In genomic region chr5:91696532-91696931, GRCm38 (mm10) we compare ENCODE assay signal across 27 mouse cellular contexts.
"Had no signal": no experiment of that assay in that cellular context is flagged by ENCODE, and none has a peak within 500 bp of the region (broad histone marks: within the 10 kb centered on the region; RNA-seq: fewer than 3 reads in every experiment).

No protein-coding gene starts in this region.

- H3K9ac ChIP-seq: embryonic facial prominence, embryonic 12.5 days; embryonic facial prominence, embryonic 13.5 days; embryonic facial prominence, embryonic 15.5 days; forebrain, embryonic 12.5 days; forebrain, embryonic 13.5 days; forebrain, embryonic 15.5 days; forebrain, postnatal 0 days had no signal

- H3K27me3 ChIP-seq: embryonic facial prominence, embryonic 12.5 days; embryonic facial prominence, embryonic 13.5 days; embryonic facial prominence, embryonic 15.5 days; forebrain, embryonic 12.5 days; forebrain, embryonic 13.5 days; forebrain, embryonic 15.5 days had no signal

- ATAC-seq: forebrain, embryonic 13.5 days; forebrain, embryonic 14.5 days; forebrain, embryonic 15.5 days; forebrain, embryonic 16.5 days; forebrain, postnatal 0 days had no signal

- H3K4me1 ChIP-seq: embryonic facial prominence, embryonic 13.5 days; embryonic facial prominence, embryonic 15.5 days; forebrain, embryonic 13.5 days; forebrain, embryonic 15.5 days had no signal

- H3K4me3 ChIP-seq: embryonic facial prominence, embryonic 10.5 days; embryonic facial prominence, embryonic 12.5 days; embryonic facial prominence, embryonic 13.5 days; embryonic facial prominence, embryonic 15.5 days; erythroblast, embryonic 14.5 days; forebrain, embryonic 10.5 days; forebrain, embryonic 12.5 days; forebrain, embryonic 13.5 days; forebrain, embryonic 15.5 days; gastrocnemius, adult 2 months; heart, adult 2 months had no signal

- DNase-seq: cerebellum, adult 9-10 months; cerebellum, adult 9-11 months; cerebellum, postnatal 10 days; cerebellum, postnatal 14 days; cerebellum, postnatal 25 days; cerebellum, postnatal 36 days; embryo, embryonic 11 days; forebrain, postnatal 0 days; gastrocnemius, adult 2 months; gastrocnemius, postnatal 10 days; gastrocnemius, postnatal 14 days; gastrocnemius, postnatal 25 days; gastrocnemius, postnatal 36 days; heart, adult 11 months; heart, adult 18-20 months; heart, adult 2 months had no signal

- H3K36me3 ChIP-seq: embryonic facial prominence, embryonic 10.5 days; embryonic facial prominence, embryonic 12.5 days; embryonic facial prominence, embryonic 13.5 days; embryonic facial prominence, embryonic 15.5 days; forebrain, embryonic 10.5 days; forebrain, embryonic 12.5 days; forebrain, embryonic 15.5 days had no signal

- H3K27ac ChIP-seq: embryonic facial prominence, embryonic 10.5 days; embryonic facial prominence, embryonic 12.5 days; embryonic facial prominence, embryonic 13.5 days; embryonic facial prominence, embryonic 15.5 days; forebrain, embryonic 10.5 days; forebrain, embryonic 12.5 days; forebrain, embryonic 13.5 days; forebrain, embryonic 15.5 days; gastrocnemius, adult 2 months; heart, adult 2 months had no signal

- H3K9me3 ChIP-seq: embryonic facial prominence, embryonic 10.5 days; embryonic facial prominence, embryonic 12.5 days; embryonic facial prominence, embryonic 13.5 days; embryonic facial prominence, embryonic 15.5 days; forebrain, embryonic 10.5 days; forebrain, embryonic 12.5 days; forebrain, embryonic 13.5 days; forebrain, embryonic 15.5 days had no signal

- H3K4me2 ChIP-seq: embryonic facial prominence, embryonic 12.5 days; embryonic facial prominence, embryonic 13.5 days; embryonic facial prominence, embryonic 15.5 days; forebrain, embryonic 12.5 days; forebrain, embryonic 13.5 days; forebrain, embryonic 15.5 days had no signal
